Mouse (Mus musculus): ENCODE data around the gene Gm49396. TPM values are rescaled to one million over a fixed set of nuclear protein-coding genes. Genes with fewer than 3 reads are reported as not detected.

Gm49396 gene
- polyA plus RNA-seq, 1 experiment from 2014 or later, result 15.1 TPM

- 84% methylated on average over 9 of the region's 9 CpGs for WGBS
- no peak for ATAC-seq (ENCODE audit: borderline replicate concordance, extremely low read depth, low FRiP score, low TSS enrichment)
- no peak overlapping the region for H3K4me2 ChIP-seq
- H3K27ac ChIP-seq, result no peak overlapping the region
- H3K4me1 ChIP-seq, result peaks cover 18% of the 10 kb centered on the region
- peaks cover 7% of the 10 kb centered on the region for H3K36me3 ChIP-seq
- H3K27me3 ChIP-seq, result no peaks in the 10 kb centered on the region
- H3K4me3 ChIP-seq, result no peak overlapping the region
- H3K9ac ChIP-seq, result no peak overlapping the region
- H3K9me3 ChIP-seq, result no peaks in the 10 kb centered on the region
These were observed 27.9 kb downstream of the Gm49396 start for GRCm38 (mm10) chr7:30590927-30591604.

GRCm38 (mm10) chr7:30591605-30591951, 28.4 kb downstream of the Gm49396 start:
- no peak overlapping the region for H3K4me3 ChIP-seq
- H3K9me3 ChIP-seq, result no peaks in the 10 kb centered on the region
- H3K36me3 ChIP-seq, result peaks cover 2% of the 10 kb centered on the region
- WGBS, result 62% methylated on average over 4 of the region's 4 CpGs
- H3K27me3 ChIP-seq, result no peaks in the 10 kb centered on the region
- no peak overlapping the region for H3K27ac ChIP-seq
- ATAC-seq (ENCODE audit: borderline replicate concordance, extremely low read depth, low FRiP score, low TSS enrichment), result no peak
- no peak overlapping the region for H3K4me2 ChIP-seq
- H3K9ac ChIP-seq, result no peak overlapping the region
- peaks cover 16% of the 10 kb centered on the region for H3K4me1 ChIP-seq

- peaks cover 6% of the 10 kb centered on the region for H3K4me1 ChIP-seq
These were observed 29.8 kb downstream of the Gm49396 start for GRCm38 (mm10) chr7:30592772-30593423.

GRCm38 (mm10) chr7:30593579-30594509, 30.7 kb downstream of the Gm49396 start:
- no peak for ATAC-seq (ENCODE audit: borderline replicate concordance, extremely low read depth, low FRiP score, low TSS enrichment)
- 65% methylated on average over 10 of the region's 10 CpGs for WGBS

More at GRCm38 (mm10) chr7:30592772-30593423, 29.8 kb downstream of the Gm49396 start:
- Histone ChIP-seq H3K27ac (0 out of 2 replicates have a peak overlapping the region, but pooled peaks have one; percentile 8), H3K4me3 (no peak overlapping the region), H3K9ac (no peak overlapping the region), H3K4me2 (no peak overlapping the region), H3K9me3 (no peaks in the 10 kb centered on the region), H3K36me3 (no peaks in the 10 kb centered on the region), H3K27me3 (no peaks in the 10 kb centered on the region)
- ATAC-seq (ENCODE audit: borderline replicate concordance, extremely low read depth, low FRiP score, low TSS enrichment), result no peak
- 34% methylated on average over 5 of the region's 5 CpGs for WGBS

GRCm38 (mm10) chr7:30594510-30595024, 31.4 kb downstream of the Gm49396 start:
- Histone ChIP-seq H3K36me3 (no peaks in the 10 kb centered on the region), H3K4me2 (no peak overlapping the region), H3K9ac (no peak overlapping the region), H3K9me3 (no peaks in the 10 kb centered on the region), H3K4me3 (no peak overlapping the region), H3K27ac (no peak overlapping the region), H3K27me3 (no peaks in the 10 kb centered on the region), H3K4me1 (peaks cover 12% of the 10 kb centered on the region)
- no peak for ATAC-seq (ENCODE audit: borderline replicate concordance, extremely low read depth, low FRiP score, low TSS enrichment)
- WGBS, result 60% methylated on average over 4 of the region's 4 CpGs

More at GRCm38 (mm10) chr7:30593579-30594509, 30.7 kb downstream of the Gm49396 start:
- Histone ChIP-seq H3K36me3 (no peaks in the 10 kb centered on the region), H3K4me1 (peaks cover 9% of the 10 kb centered on the region), H3K9me3 (no peaks in the 10 kb centered on the region), H3K4me2 (no peak overlapping the region), H3K27ac (no peak overlapping the region), H3K27me3 (no peaks in the 10 kb centered on the region), H3K9ac (no peak overlapping the region), H3K4me3 (no peak overlapping the region)

- H3K9me3 ChIP-seq, result no peaks in the 10 kb centered on the region
- H3K4me3 ChIP-seq, result no peak overlapping the region
- H3K27ac ChIP-seq, result peak overlapping the region; percentile 43
- H3K9ac ChIP-seq, result no peak overlapping the region
- no peak for ATAC-seq (ENCODE audit: borderline replicate concordance, extremely low read depth, low FRiP score, low TSS enrichment)
- H3K4me1 ChIP-seq, result peaks cover 6% of the 10 kb centered on the region; the same call in 1 of the 2 replicates
- 59% methylated on average over 5 of the region's 5 CpGs for WGBS
- H3K4me2 ChIP-seq, result no peak overlapping the region
- H3K36me3 ChIP-seq, result no peaks in the 10 kb centered on the region
- H3K27me3 ChIP-seq, result no peaks in the 10 kb centered on the region
These were observed 32.9 kb downstream of the Gm49396 start for GRCm38 (mm10) chr7:30596093-30596492.

GRCm38 (mm10) chr7:30596811-30597210, 33.7 kb downstream of the Gm49396 start:
- H3K4me2 ChIP-seq, result no peak overlapping the region
- no peaks in the 10 kb centered on the region for H3K27me3 ChIP-seq
- no peaks in the 10 kb centered on the region for H3K9me3 ChIP-seq
- H3K9ac ChIP-seq, result no peak overlapping the region
- no peak for ATAC-seq (ENCODE audit: borderline replicate concordance, extremely low read depth, low FRiP score, low TSS enrichment)
- peak overlapping the region; percentile 43 for H3K27ac ChIP-seq
- 41% methylated on average over 5 of the region's 5 CpGs for WGBS
- no peaks in the 10 kb centered on the region for H3K36me3 ChIP-seq
- peaks cover 6% of the 10 kb centered on the region; the same call in 1 of the 2 replicates for H3K4me1 ChIP-seq
- no peak overlapping the region for H3K4me3 ChIP-seq

GRCm38 (mm10) chr7:30598786-30599185, 35.6 kb downstream of the Gm49396 start, which contains the start of gene Zbtb32:
TSS of gene Zbtb32 (minus strand) at chr7:30598909.
- H3K9me3 ChIP-seq, result no peaks in the 10 kb centered on the region
- H3K36me3 ChIP-seq, result no peaks in the 10 kb centered on the region
- peak within 1 kb of the TSS; percentile 95 for H3K27ac ChIP-seq
- 88% methylated on average over 12 of the region's 12 CpGs for WGBS
- H3K9ac ChIP-seq, result no peak within 1 kb of the TSS
- no peak for ATAC-seq (ENCODE audit: borderline replicate concordance, extremely low read depth, low FRiP score, low TSS enrichment)
- H3K4me3 ChIP-seq, result peak within 1 kb of the TSS; percentile 4; the same call in 1 of the 2 replicates
- H3K4me2 ChIP-seq, result peak within 1 kb of the TSS; percentile 23; the same call in 1 of the 2 replicates
- no peaks in the 10 kb centered on the region for H3K27me3 ChIP-seq
- H3K4me1 ChIP-seq, result peaks cover 13% of the 10 kb centered on the region; the same call in 1 of the 2 replicates

- H3K27ac ChIP-seq, result peak overlapping the region; percentile 95
These were observed 36.8 kb downstream of the Gm49396 start for GRCm38 (mm10) chr7:30599933-30600353.

GRCm38 (mm10) chr7:30600651-30601050, 37.5 kb downstream of the Gm49396 start:
- H3K4me2 ChIP-seq, result peak overlapping the region; percentile 23
- peak overlapping the region; percentile 95 for H3K27ac ChIP-seq
- no peaks in the 10 kb centered on the region for H3K9me3 ChIP-seq
- H3K9ac ChIP-seq, result no peak overlapping the region
- H3K4me3 ChIP-seq, result no peak overlapping the region
- H3K4me1 ChIP-seq, result peaks cover 13% of the 10 kb centered on the region; the same call in 1 of the 2 replicates
- WGBS, result 48% methylated on average over 7 of the region's 7 CpGs
- ATAC-seq (ENCODE audit: borderline replicate concordance, extremely low read depth, low FRiP score, low TSS enrichment), result peak; percentile 62
- H3K36me3 ChIP-seq, result no peaks in the 10 kb centered on the region
- no peaks in the 10 kb centered on the region for H3K27me3 ChIP-seq

More at GRCm38 (mm10) chr7:30599933-30600353, 36.8 kb downstream of the Gm49396 start:
- H3K4me2 ChIP-seq, result peak overlapping the region; percentile 23
- no peaks in the 10 kb centered on the region for H3K9me3 ChIP-seq
- H3K27me3 ChIP-seq, result no peaks in the 10 kb centered on the region
- H3K4me1 ChIP-seq, result peaks cover 13% of the 10 kb centered on the region; the same call in 1 of the 2 replicates
- ATAC-seq (ENCODE audit: borderline replicate concordance, extremely low read depth, low FRiP score, low TSS enrichment), result peak; percentile 91
- no peaks in the 10 kb centered on the region for H3K36me3 ChIP-seq
- 1% methylated on average over 16 of the region's 16 CpGs for WGBS
- H3K4me3 ChIP-seq, result no peak overlapping the region
- no peak overlapping the region for H3K9ac ChIP-seq

- H3K36me3 ChIP-seq, result no peaks in the 10 kb centered on the region
- H3K4me1 ChIP-seq, result peaks cover 13% of the 10 kb centered on the region; the same call in 1 of the 2 replicates
- no peak overlapping the region for H3K4me2 ChIP-seq
- peak; percentile 49 for ATAC-seq (ENCODE audit: borderline replicate concordance, extremely low read depth, low FRiP score, low TSS enrichment)
- no peaks in the 10 kb centered on the region for H3K9me3 ChIP-seq
- no peak overlapping the region for H3K9ac ChIP-seq
- peak overlapping the region; percentile 95 for H3K27ac ChIP-seq
- H3K27me3 ChIP-seq, result no peaks in the 10 kb centered on the region
- no peak overlapping the region for H3K4me3 ChIP-seq
- WGBS, result 15% methylated on average over 3 of the region's 3 CpGs
These were observed 39.4 kb downstream of the Gm49396 start for GRCm38 (mm10) chr7:30602583-30602982.
